Mouse (Mus musculus) monocyte, adult 2 months (primary cell): ENCODE measurements around the gene Gm12216.
"Not testable (repeated sequence)": the region's sequence is repeated elsewhere in the genome, so short reads cannot be mapped to it uniquely, and the experiment has no call there.

Source experiments
- DNase-seq, 2 experiments: peaks; one replicate each; pipeline ENCODE4 v3.0.0; 2022; ENCODE audit warnings: low spot score in 2 of 2, low read depth in 1 of 2

The Gm12216 gene

GRCm38 (mm10) chr11:53772536-53772935 is 86.5 kb downstream of the Gm12216 start:
- peak in 1 of 2 experiments; percentile 33 for DNase-seq

- DNase-seq = no peak
Observed at GRCm38 (mm10) chr11:53771001-53771744, 87.9 kb downstream of the Gm12216 start.

- DNase-seq = peak in 1 of 2 experiments; percentile 54
Observed at GRCm38 (mm10) chr11:53770125-53770791, 88.8 kb downstream of the Gm12216 start.

- DNase-seq = peak; percentile 93 to 97
Observed at GRCm38 (mm10) chr11:53769760-53770124, 89.3 kb downstream of the Gm12216 start, which contains the start of gene Irf1. Gene Irf1 (plus strand): TSS chr11:53770014.

GRCm38 (mm10) chr11:53769185-53769576 is 89.9 kb downstream of the Gm12216 start:
- DNase-seq = no peak

- DNase-seq = no peak
Observed at GRCm38 (mm10) chr11:53768422-53769184, 90.5 kb downstream of the Gm12216 start.

GRCm38 (mm10) chr11:53764581-53764980 is 94.5 kb downstream of the Gm12216 start:
- no peak for DNase-seq

GRCm38 (mm10) chr11:53763496-53764140 is 95.4 kb downstream of the Gm12216 start:
- peak; percentile 87 to 94 for DNase-seq

- peak in 1 of 2 experiments; percentile 61 for DNase-seq
Observed at GRCm38 (mm10) chr11:53762827-53763495, 96.1 kb downstream of the Gm12216 start.

GRCm38 (mm10) chr11:53762426-53762825 is 96.6 kb downstream of the Gm12216 start:
- no peak for DNase-seq

GRCm38 (mm10) chr11:53761822-53762221 is 97.2 kb downstream of the Gm12216 start:
- DNase-seq = no peak

GRCm38 (mm10) chr11:53761284-53761683 is 97.8 kb downstream of the Gm12216 start:
- DNase-seq = no peak

- no peak for DNase-seq
Observed at GRCm38 (mm10) chr11:53759545-53760406, 99.3 kb downstream of the Gm12216 start.

- DNase-seq = no peak
Observed at GRCm38 (mm10) chr11:53758791-53759351, 100.2 kb downstream of the Gm12216 start.

GRCm38 (mm10) chr11:53758033-53758432 is 101.0 kb downstream of the Gm12216 start:
- DNase-seq = not testable (repeated sequence)

GRCm38 (mm10) chr11:53757612-53758011 is 101.4 kb downstream of the Gm12216 start:
- DNase-seq = no peak

GRCm38 (mm10) chr11:53755011-53755595 is 104.0 kb downstream of the Gm12216 start:
- DNase-seq = no peak

- no peak for DNase-seq
Observed at GRCm38 (mm10) chr11:53749716-53750352, 109.2 kb downstream of the Gm12216 start.

GRCm38 (mm10) chr11:53749306-53749705 is 109.8 kb downstream of the Gm12216 start:
- no peak for DNase-seq
